Mouse (Mus musculus) forebrain, embryonic 13.5 days (tissue): Measurements from ENCODE around the gene Gm45844. TPM values are rescaled to one million over a fixed set of nuclear protein-coding genes. Genes with fewer than 3 reads are reported as not detected.

Experiments used
- microRNA-seq: library from miRNA; unstranded; fragments of <30 nt; microRNA quantifications from one replicate; pipeline ENCODE4, GENCODE M21; 2016
- polyA plus RNA-seq: library from polyadenylated mRNA; unstranded; fragments of >200 nt; fragmentation: Nextera tagmentation; extraction: Ambion mirVana; gene quantifications from 2 replicates; pipeline ENCODE4 v1.2.1, GENCODE M21; 2015

Gm45844 gene
- polyA plus RNA-seq, 1 experiment from 2014 or later = 3.2 TPM

Small RNA genes lying within 50 kb of the gene (microRNA-seq; reads per million reads assigned to microRNA genes)
- gene Mir5620 = 1.6 reads per million

Other genes starting within 250 kb of the Gm45844 start
- gene Zfp954, start 156.8 kb downstream of the Gm45844 start, polyA plus RNA-seq = 21.0 and 22.6 TPM in 2 replicates
- 14.3 and 14.8 TPM in 2 replicates for gene Zfp773, start 141.5 kb downstream of the Gm45844 start, polyA plus RNA-seq
- gene Zfp418, start 107.0 kb downstream of the Gm45844 start, polyA plus RNA-seq = 3.6 and 4.0 TPM in 2 replicates
- 8.9 and 10.3 TPM in 2 replicates for gene Zfp772, start 68.3 kb downstream of the Gm45844 start, polyA plus RNA-seq
- 0.28 and 1.1 TPM in 2 replicates for gene Vmn2r29, start 31.0 kb downstream of the Gm45844 start, polyA plus RNA-seq
- gene Clcn4, start 22.6 kb upstream of the Gm45844 start, polyA plus RNA-seq = 101 and 118 TPM in 2 replicates
- not detected in 2 replicates for gene Vmn2r30, start 59.3 kb upstream of the Gm45844 start, polyA plus RNA-seq
- gene Gm45783, start 96.3 kb upstream of the Gm45844 start, polyA plus RNA-seq = not detected in 2 replicates
- not detected in 2 replicates for gene Vmn2r31, start 121.4 kb upstream of the Gm45844 start, polyA plus RNA-seq
- gene Vmn2r32, start 201.7 kb upstream of the Gm45844 start, polyA plus RNA-seq = not detected in 2 replicates